Comparison of ENCODE assay signal across 17 mouse cellular contexts in the genomic region with DNA sequence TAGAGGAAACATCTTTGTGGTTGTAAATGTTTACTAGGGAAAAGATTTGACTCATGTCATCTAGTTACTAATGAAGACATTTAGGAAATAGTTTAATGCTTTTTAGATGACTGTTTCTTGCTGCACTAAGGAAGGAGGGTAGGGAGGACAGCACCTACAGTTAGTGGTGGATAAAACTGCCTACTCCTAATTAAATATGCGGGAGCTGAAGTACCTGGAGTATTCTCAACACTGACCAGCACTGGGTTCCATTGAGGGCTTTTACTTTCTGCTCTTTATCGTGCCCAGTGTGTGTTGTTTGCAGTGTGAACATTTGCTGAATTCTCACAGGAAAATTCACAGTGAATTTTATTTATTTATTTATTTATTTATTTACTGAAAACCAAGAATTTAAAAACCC.
"Had no signal": no experiment of that assay in that cellular context is flagged by ENCODE, and none has a peak within 500 bp of the region (broad histone marks: within the 10 kb centered on the region; RNA-seq: fewer than 3 reads in every experiment).

No protein-coding gene starts in this region.

- H3K9ac ChIP-seq: liver, embryonic 13.5 days; liver, embryonic 15.5 days; liver, postnatal 0 days; lung, embryonic 15.5 days; neural tube, embryonic 12.5 days; stomach, embryonic 15.5 days had no signal

- H3K4me3 ChIP-seq: liver, embryonic 13.5 days; liver, embryonic 15.5 days; lung, embryonic 15.5 days; megakaryocyte, embryonic 14.5 days; neural tube, embryonic 12.5 days; stomach, embryonic 15.5 days had no signal

- ATAC-seq: liver, postnatal 0 days; lung, postnatal 0 days had no signal

- DNase-seq: liver, embryonic 13.5 days; liver, postnatal 0 days; lung, adult 2 months; lung, postnatal 14 days; lung, postnatal 36 days; right cerebral cortex, postnatal 14 days; thymus, adult 2 months; thymus, postnatal 25 days; thymus, postnatal 4 days had no signal

- H3K27me3 ChIP-seq: liver, embryonic 13.5 days; liver, embryonic 15.5 days; lung, embryonic 15.5 days; megakaryocyte, embryonic 14.5 days; neural tube, embryonic 12.5 days; stomach, embryonic 15.5 days had no signal

- H3K27ac ChIP-seq: liver, embryonic 13.5 days; liver, embryonic 15.5 days; lung, embryonic 15.5 days; macrophage; neural tube, embryonic 12.5 days; stomach, embryonic 15.5 days; stomach, postnatal 0 days had no signal

- H3K9me3 ChIP-seq: liver, embryonic 13.5 days; liver, embryonic 15.5 days; lung, embryonic 15.5 days; megakaryocyte, embryonic 14.5 days; neural tube, embryonic 12.5 days; stomach, embryonic 15.5 days had no signal

- H3K4me2 ChIP-seq: liver, embryonic 13.5 days; liver, embryonic 15.5 days; lung, embryonic 15.5 days; neural tube, embryonic 12.5 days; stomach, embryonic 15.5 days had no signal

- H3K4me1 ChIP-seq: liver, embryonic 13.5 days; liver, embryonic 15.5 days; megakaryocyte, embryonic 14.5 days; neural tube, embryonic 12.5 days had no signal

- H3K36me3 ChIP-seq: liver, embryonic 13.5 days; liver, embryonic 15.5 days; lung, embryonic 15.5 days; neural tube, embryonic 12.5 days; stomach, embryonic 15.5 days had no signal
